ENCODE assay signal across 15 mouse cellular contexts in genomic region chr13:56766211-56766610, GRCm38 (mm10). TPM values are rescaled to one million over a fixed set of nuclear protein-coding genes. Genes with fewer than 3 reads are reported as not detected.
DNase-seq lines count a peak whose midpoint lies in the region; ATAC-seq and TF ChIP-seq lines count a peak whose summit lies in the region.
"Had no signal": no experiment of that assay in that cellular context is flagged by ENCODE, and none has a peak within 500 bp of the region (broad histone marks: within the 10 kb centered on the region; RNA-seq: fewer than 3 reads in every experiment).

No protein-coding gene starts in this region.

- no peak for DNase-seq in heart, postnatal 10 days
- no peak for DNase-seq in liver, embryonic 11.5 days (ENCODE audit: low spot score)
- DNase-seq in liver, postnatal 0 days = no peak
- DNase-seq in Muller cell, postnatal 12 days (ENCODE audit: inconsistent ontology term) = peak; percentile 63
- peak; percentile 52 for DNase-seq in fibroblast of lung, adult 2 months (ENCODE audit: low read depth)
- DNase-seq in retina, embryonic 14.5 days (ENCODE audit: low spot score) = no peak
- DNase-seq: adrenal gland, postnatal 36 days; cerebellum, postnatal 25 days; heart, postnatal 36 days; kidney, postnatal 14 days had no signal

- H3K4me3 ChIP-seq in heart, embryonic 12.5 days = no peak overlapping the region
- no peak overlapping the region for H3K4me3 ChIP-seq in liver, embryonic 11.5 days (ENCODE audit: low read depth, low read length)
- no peak overlapping the region for H3K4me3 ChIP-seq in liver, postnatal 0 days (ENCODE audit: low read depth, low read length)
- H3K4me3 ChIP-seq: liver, embryonic 15.5 days; neural tube, embryonic 12.5 days had no signal

- TF ChIP-seq CTCF in liver, postnatal 0 days (IDR thresholded peaks at IDR 0.05; ENCODE audit: low read depth) = no peak

- peak overlapping the region; percentile 43 for H3K4me2 ChIP-seq in heart, embryonic 12.5 days
- H3K4me2 ChIP-seq in liver, embryonic 11.5 days = peak overlapping the region; percentile 58; the same call in 1 of the 2 replicates
- H3K4me2 ChIP-seq in liver, postnatal 0 days (ENCODE audit: low read depth, low read length) = no peak overlapping the region

- H3K9me3 ChIP-seq in heart, embryonic 12.5 days (replicated peaks) = peaks cover 4% of the 10 kb centered on the region; the same call in 1 of the 2 replicates
- H3K9me3 ChIP-seq in liver, embryonic 11.5 days (ENCODE audit: control insufficient read depth, low read length) = no peaks in the 10 kb centered on the region
- H3K9me3 ChIP-seq in liver, postnatal 0 days (ENCODE audit: low read length) = no peaks in the 10 kb centered on the region
- H3K9me3 ChIP-seq: liver, embryonic 15.5 days; neural tube, embryonic 12.5 days had no signal

- peaks cover 21% of the 10 kb centered on the region for H3K27me3 ChIP-seq in heart, embryonic 12.5 days (replicated peaks)
- peaks cover 12% of the 10 kb centered on the region for H3K27me3 ChIP-seq in liver, embryonic 11.5 days (replicated peaks; ENCODE audit: control insufficient read depth, insufficient read depth, low read length)
- H3K27me3 ChIP-seq in liver, postnatal 0 days (ENCODE audit: insufficient read depth, low read length) = 0 out of 2 replicates have a peak, but pooled peaks cover 6% of the 10 kb centered on the region

- ATAC-seq in heart, embryonic 12.5 days (ENCODE audit: insufficient number of reproducible peaks, low FRiP score) = no peak
- ATAC-seq in liver, embryonic 11.5 days (replicated peaks; ENCODE audit: low FRiP score) = no peak
- no peak for ATAC-seq in liver, postnatal 0 days

- TF ChIP-seq EP300 in liver, postnatal 0 days (IDR thresholded peaks at IDR 0.05; ENCODE audit: low read depth) = no peak

- WGBS in heart, embryonic 12.5 days = 23% methylated on average over 5 of the region's 5 CpGs
- WGBS in liver, embryonic 11.5 days = 49% methylated on average over 5 of the region's 5 CpGs
- WGBS in liver, postnatal 0 days (ENCODE audit: insufficient replicate concordance) = 49% methylated on average over 5 of the region's 5 CpGs

- H3K36me3 ChIP-seq in heart, embryonic 12.5 days = no peaks in the 10 kb centered on the region
- H3K36me3 ChIP-seq in liver, embryonic 11.5 days (ENCODE audit: control insufficient read depth, insufficient read depth, low read length) = no peaks in the 10 kb centered on the region
- no peaks in the 10 kb centered on the region for H3K36me3 ChIP-seq in liver, postnatal 0 days (replicated peaks; ENCODE audit: insufficient read depth, low read length)
- H3K36me3 ChIP-seq: G1E; liver, embryonic 15.5 days; neural tube, embryonic 12.5 days had no signal

- H3K27ac ChIP-seq in heart, embryonic 12.5 days (ENCODE audit: poor library complexity, severe bottlenecking) = peak overlapping the region; percentile 23; the same call in 1 of the 2 replicates
- no peak overlapping the region for H3K27ac ChIP-seq in liver, embryonic 11.5 days (ENCODE audit: low read depth, low read length)
- H3K27ac ChIP-seq in liver, postnatal 0 days (ENCODE audit: low read depth) = no peak overlapping the region
- H3K27ac ChIP-seq: liver, embryonic 15.5 days; macrophage; neural tube, embryonic 12.5 days had no signal

- intact Hi-C loops in heart, postnatal 10 days (cut with DNase I) = no loop called here

- no peak overlapping the region for H3K9ac ChIP-seq in heart, embryonic 12.5 days
- no peak overlapping the region for H3K9ac ChIP-seq in liver, embryonic 11.5 days (ENCODE audit: low read depth, low read length)
- H3K9ac ChIP-seq in liver, postnatal 0 days (replicated peaks) = no peak overlapping the region
- H3K9ac ChIP-seq: liver, embryonic 15.5 days; neural tube, embryonic 12.5 days had no signal

- peaks cover 41% of the 10 kb centered on the region for H3K4me1 ChIP-seq in heart, embryonic 12.5 days (replicated peaks)
- no peaks in the 10 kb centered on the region for H3K4me1 ChIP-seq in liver, embryonic 11.5 days (replicated peaks; ENCODE audit: control insufficient read depth, insufficient read depth, low read length)
- 0 out of 2 replicates have a peak, but pooled peaks cover 3% of the 10 kb centered on the region for H3K4me1 ChIP-seq in liver, postnatal 0 days (ENCODE audit: insufficient read depth)
- H3K4me1 ChIP-seq: liver, embryonic 15.5 days had no signal

RNA-seq across cellular contexts. Expression of gene Gm45623, which starts 12.6 kb away (rescaled TPM):
- polyA plus RNA-seq in heart, embryonic 12.5 days (2016; fragmentation: Nextera tagmentation; extraction: Ambion mirVana) = 0.27 and 0.63 TPM in 2 replicates
- under 1 TPM in 1 of 2 experiments, not detected in 1; 0.22 TPM for total RNA-seq in heart, postnatal 10 days (2021)
- polyA plus RNA-seq in liver, embryonic 11.5 days (2014; fragmentation: Nextera tagmentation; extraction: Ambion mirVana) = not detected in 2 replicates
- polyA plus RNA-seq in liver, postnatal 0 days (2015; fragmentation: Nextera tagmentation; extraction: Ambion mirVana) = not detected in 2 replicates
- total RNA-seq: adrenal gland, postnatal 36 days; heart, postnatal 36 days had no signal
- polyA plus RNA-seq: G1E; liver, embryonic 15.5 days; macrophage had no signal

Comparison
In these comparisons a context has a peak if more than half of its experiments do, and no peak if none do; other contexts are left out.
1. DNase-seq: peak in Muller cell, postnatal 12 days (single experiment) and fibroblast of lung, adult 2 months (single experiment); none in heart, postnatal 10 days (0 of 2), liver, embryonic 11.5 days (single experiment), liver, postnatal 0 days (single experiment) and retina, embryonic 14.5 days (single experiment).